Mouse (Mus musculus) lung, adult 2 months (tissue): Measurements from ENCODE around the gene Insm1.

Experiments used
- CTCF ChIP-seq: fragments of 200-500 bp; IDR thresholded peaks from 2 replicates; pipeline ENCODE4 v1.5.1; 2011; ENCODE audit warnings: mild to moderate bottlenecking, low read length, control low read depth; ENCODE audit not compliant: insufficient read depth
- POLR2A ChIP-seq: fragments of 200-500 bp; IDR thresholded peaks from 2 replicates; pipeline ENCODE4 v1.6.1; 2011; ENCODE audit warnings: low read depth, mild to moderate bottlenecking, control low read depth, low read length, borderline replicate concordance; ENCODE audit errors: extremely low read depth

GRCm38 (mm10) chr2:146246409-146247075 lies 24.8 kb downstream of the Insm1 start:
- TF ChIP-seq POLR2A (no peak), CTCF (no peak)
